Mouse (Mus musculus) intestine, embryonic 15.5 days (tissue): ENCODE data around the gene Cep44. TPM values are rescaled to one million over a fixed set of nuclear protein-coding genes. Genes with fewer than 3 reads are reported as not detected.

Experiments used
- ATAC-seq: fragments of 200-750 bp; cut with Nextera tagmentation; 2 replicates; pipeline ENCODE4 v1.8.0; 2017; ENCODE audit warnings: moderate TSS enrichment, moderate library complexity
- H3K27ac ChIP-seq: fragments of 300-500 bp; sonication (generic); 2 replicates; pipeline ENCODE4 v1.5.1; 2015; ENCODE audit warnings: mild to moderate bottlenecking, inconsistent platforms
- H3K27me3 ChIP-seq: fragments of 300-500 bp; sonication (generic); replicated peaks from 2 replicates; pipeline ENCODE4 v1.6.1; 2015; ENCODE audit warnings: inconsistent platforms
- H3K36me3 ChIP-seq: fragments of 300-500 bp; sonication (generic); 2 replicates; pipeline ENCODE4 v1.6.1; 2015; ENCODE audit warnings: inconsistent platforms
- H3K4me1 ChIP-seq: fragments of 300-500 bp; sonication (generic); replicated peaks from 2 replicates; pipeline ENCODE4 v1.6.1; 2015; ENCODE audit warnings: inconsistent platforms
- H3K4me2 ChIP-seq: fragments of 300-500 bp; sonication (generic); replicated peaks from 2 replicates; pipeline ENCODE4 v1.6.1; 2015; ENCODE audit warnings: mild to moderate bottlenecking, inconsistent platforms
- H3K4me3 ChIP-seq: fragments of 300-500 bp; sonication (generic); replicated peaks from 2 replicates; pipeline ENCODE4 v1.5.1; 2015; ENCODE audit warnings: inconsistent platforms
- H3K9ac ChIP-seq: fragments of 300-500 bp; sonication (generic); 2 replicates; pipeline ENCODE4 v1.6.1; 2015; ENCODE audit warnings: inconsistent platforms
- H3K9me3 ChIP-seq: fragments of 300-500 bp; sonication (generic); 2 replicates; pipeline ENCODE4 v1.6.1; 2016; ENCODE audit warnings: inconsistent platforms
- WGBS: fragments of 180-500 bp; shearing (Covaris S2); methylation state at CpG from one replicate; pipeline ENCODE4 v1.1.7; 2015; 5-methylcytosine and 5-hydroxymethylcytosine counted together
- polyA plus RNA-seq: library from polyadenylated mRNA; unstranded; fragments of >200 nt; fragmentation: Nextera tagmentation; extraction: Ambion mirVana; gene quantifications from 2 replicates; pipeline ENCODE4 v1.2.1, GENCODE M21; 2015

Gene Cep44
- polyA plus RNA-seq, 1 experiment from 2014 or later: 28.7 TPM

- H3K36me3 ChIP-seq: peaks cover 19% of the 10 kb centered on the region; the same call in 1 of the 2 replicates
- 81% methylated on average over 7 of the region's 7 CpGs for WGBS
- H3K27me3 ChIP-seq: no peaks in the 10 kb centered on the region
- no peaks in the 10 kb centered on the region for H3K4me1 ChIP-seq
- no peak overlapping the region for H3K4me2 ChIP-seq
- no peak for ATAC-seq
- no peak overlapping the region for H3K27ac ChIP-seq
- no peak overlapping the region for H3K9ac ChIP-seq
- H3K4me3 ChIP-seq: no peak overlapping the region
- no peaks in the 10 kb centered on the region for H3K9me3 ChIP-seq
Measured at GRCm38 (mm10) chr8:56540706-56541105, 10.1 kb downstream of the Cep44 start.

DNA sequence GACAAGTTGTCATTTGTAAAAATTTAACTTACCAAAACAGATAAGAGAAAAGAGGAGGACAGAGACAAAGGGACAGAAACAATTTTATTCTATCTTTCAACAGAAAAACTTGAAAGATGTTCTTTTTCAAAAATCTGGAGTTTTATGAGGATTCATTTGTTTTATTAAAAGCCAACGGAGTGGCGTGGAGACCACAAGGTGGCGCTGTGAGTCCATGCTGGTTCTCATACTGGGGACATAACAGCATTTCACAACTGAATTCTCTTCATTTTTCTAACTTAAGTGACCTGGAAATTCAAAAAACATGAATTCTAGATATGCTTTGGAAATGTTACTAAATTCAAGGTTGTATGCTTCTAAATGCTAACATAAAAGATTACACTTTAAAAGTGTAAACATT, 20.5 kb downstream of the Cep44 start:
- no peaks in the 10 kb centered on the region for H3K27me3 ChIP-seq

DNA sequence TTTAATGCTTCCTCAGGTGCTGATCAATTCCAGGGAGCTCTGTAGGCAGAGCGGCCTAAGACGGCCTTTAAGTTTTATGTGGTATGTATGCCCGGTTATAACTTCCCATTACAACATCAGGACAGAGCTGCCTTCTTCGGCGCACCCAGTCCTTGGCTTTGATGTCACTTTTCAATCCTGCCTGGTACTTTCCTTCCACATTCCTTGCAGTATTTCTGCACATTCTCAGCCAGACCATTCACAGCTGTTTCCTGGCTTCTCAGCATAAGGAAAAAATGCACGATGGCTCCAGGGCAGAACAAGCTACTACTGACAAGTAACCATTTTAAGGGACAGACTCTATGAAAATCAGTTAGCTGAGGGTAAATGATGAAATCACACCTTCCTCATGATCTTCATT, 22.0 kb downstream of the Cep44 start:
- Histone ChIP-seq H3K27ac (no peak overlapping the region), H3K9ac (no peak overlapping the region), H3K27me3 (no peaks in the 10 kb centered on the region), H3K4me2 (no peak overlapping the region), H3K4me1 (no peaks in the 10 kb centered on the region), H3K9me3 (no peaks in the 10 kb centered on the region), H3K4me3 (no peak overlapping the region), H3K36me3 (no peaks in the 10 kb centered on the region)
- 68% methylated on average over 6 of the region's 6 CpGs for WGBS
- ATAC-seq: no peak

More for the DNA sequence above, 20.5 kb downstream of the Cep44 start:
- H3K27ac ChIP-seq: no peak overlapping the region
- no peak overlapping the region for H3K4me2 ChIP-seq
- no peaks in the 10 kb centered on the region for H3K4me1 ChIP-seq
- no peak for ATAC-seq
- WGBS: 6% methylated on average over 3 of the region's 3 CpGs
- no peak overlapping the region for H3K4me3 ChIP-seq
- no peaks in the 10 kb centered on the region for H3K36me3 ChIP-seq
- H3K9ac ChIP-seq: no peak overlapping the region
- H3K9me3 ChIP-seq: no peaks in the 10 kb centered on the region

GRCm38 (mm10) chr8:56521051-56521450, 29.8 kb downstream of the Cep44 start:
- no peaks in the 10 kb centered on the region for H3K4me1 ChIP-seq
- no peaks in the 10 kb centered on the region for H3K9me3 ChIP-seq
- no peaks in the 10 kb centered on the region for H3K36me3 ChIP-seq
- no peak overlapping the region for H3K4me2 ChIP-seq
- no peaks in the 10 kb centered on the region for H3K27me3 ChIP-seq
- H3K9ac ChIP-seq: no peak overlapping the region
- H3K27ac ChIP-seq: no peak overlapping the region
- H3K4me3 ChIP-seq: no peak overlapping the region
- 76% methylated on average over 4 of the region's 4 CpGs for WGBS
- ATAC-seq: no peak

DNA sequence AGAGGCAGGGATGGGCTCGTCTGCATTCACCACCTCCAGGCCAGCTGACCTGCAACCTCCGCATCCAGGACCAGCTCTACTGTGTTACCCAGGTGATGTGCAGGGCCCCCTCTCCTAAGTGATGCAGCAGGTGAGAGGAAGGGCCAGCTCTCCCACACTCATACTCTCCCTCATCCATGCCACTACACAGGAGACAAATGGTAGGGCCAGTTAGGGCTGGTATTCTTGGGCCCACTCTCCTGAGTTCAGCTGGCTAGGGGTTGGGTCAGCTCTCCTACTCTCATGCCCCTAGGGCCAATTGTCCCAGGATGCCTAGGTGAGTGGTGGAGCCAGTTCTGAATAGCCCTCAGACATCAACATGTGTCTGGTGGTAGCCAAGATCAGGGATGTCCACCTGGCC, 30.6 kb downstream of the Cep44 start:
- no peak overlapping the region for H3K9ac ChIP-seq
- no peaks in the 10 kb centered on the region for H3K4me1 ChIP-seq
- ATAC-seq: no peak
- no peak overlapping the region for H3K4me3 ChIP-seq
- no peak overlapping the region for H3K4me2 ChIP-seq
- H3K36me3 ChIP-seq: no peaks in the 10 kb centered on the region
- H3K27me3 ChIP-seq: no peaks in the 10 kb centered on the region
- WGBS: 83% methylated on average over 2 of the region's 2 CpGs
- H3K9me3 ChIP-seq: no peaks in the 10 kb centered on the region
- no peak overlapping the region for H3K27ac ChIP-seq

DNA sequence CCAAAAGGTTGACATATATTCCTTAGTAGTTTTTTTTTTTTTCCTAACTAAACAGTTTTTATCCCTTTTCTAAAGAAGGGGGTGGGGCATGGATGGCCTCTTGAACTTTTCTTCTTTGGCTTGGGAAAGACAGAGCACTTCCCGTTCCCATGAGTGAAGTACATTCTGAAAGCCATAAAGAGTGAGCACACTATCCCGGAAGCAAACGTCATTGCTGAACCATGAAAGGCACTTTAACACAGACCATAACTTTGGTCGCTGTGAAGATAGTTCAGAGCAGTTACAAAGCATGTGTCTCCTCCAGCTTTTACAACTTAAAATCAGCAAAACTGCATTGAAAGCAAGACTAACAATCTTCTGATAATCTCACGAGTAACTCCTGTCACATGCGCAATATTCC, 32.0 kb downstream of the Cep44 start:
- Histone ChIP-seq H3K4me3 (no peak overlapping the region), H3K4me1 (no peaks in the 10 kb centered on the region), H3K27me3 (no peaks in the 10 kb centered on the region), H3K36me3 (no peaks in the 10 kb centered on the region), H3K4me2 (no peak overlapping the region), H3K27ac (no peak overlapping the region), H3K9me3 (no peaks in the 10 kb centered on the region), H3K9ac (no peak overlapping the region)
- no peak for ATAC-seq
- 57% methylated on average over 6 of the region's 6 CpGs for WGBS

DNA sequence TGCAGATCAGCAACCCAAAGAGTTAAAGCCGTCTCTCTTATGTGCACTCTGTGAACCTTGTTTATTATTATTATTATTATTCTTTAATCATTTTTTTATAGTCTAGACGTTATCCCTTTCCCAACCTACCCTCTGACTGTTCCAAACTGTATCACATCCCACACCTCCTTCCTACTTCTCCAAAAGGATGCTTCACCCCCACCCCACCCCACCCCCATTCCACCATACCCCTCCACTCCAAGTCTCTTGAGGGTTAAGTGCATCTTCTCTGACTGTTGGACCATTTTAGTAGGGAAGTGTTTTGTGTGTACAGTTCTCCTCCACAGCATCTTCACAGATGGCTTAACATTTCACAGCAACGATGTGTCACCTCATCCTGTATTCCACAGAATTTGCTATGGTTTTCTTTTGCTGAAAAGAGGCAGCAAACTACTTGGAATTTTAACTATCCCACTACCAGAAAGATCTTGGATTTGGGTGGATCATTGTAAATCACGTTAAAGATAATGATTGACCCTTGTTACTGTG, 41.8 kb downstream of the Cep44 start:
- Histone ChIP-seq H3K9ac (no peak overlapping the region), H3K27ac (no peak overlapping the region), H3K9me3 (no peaks in the 10 kb centered on the region), H3K4me3 (no peak overlapping the region), H3K36me3 (no peaks in the 10 kb centered on the region), H3K27me3 (no peaks in the 10 kb centered on the region), H3K4me1 (no peaks in the 10 kb centered on the region), H3K4me2 (no peak overlapping the region)
- ATAC-seq: no peak
- whole genome bisulfite sequencing: 72% methylated on average over 4 of the region's 4 CpGs

DNA sequence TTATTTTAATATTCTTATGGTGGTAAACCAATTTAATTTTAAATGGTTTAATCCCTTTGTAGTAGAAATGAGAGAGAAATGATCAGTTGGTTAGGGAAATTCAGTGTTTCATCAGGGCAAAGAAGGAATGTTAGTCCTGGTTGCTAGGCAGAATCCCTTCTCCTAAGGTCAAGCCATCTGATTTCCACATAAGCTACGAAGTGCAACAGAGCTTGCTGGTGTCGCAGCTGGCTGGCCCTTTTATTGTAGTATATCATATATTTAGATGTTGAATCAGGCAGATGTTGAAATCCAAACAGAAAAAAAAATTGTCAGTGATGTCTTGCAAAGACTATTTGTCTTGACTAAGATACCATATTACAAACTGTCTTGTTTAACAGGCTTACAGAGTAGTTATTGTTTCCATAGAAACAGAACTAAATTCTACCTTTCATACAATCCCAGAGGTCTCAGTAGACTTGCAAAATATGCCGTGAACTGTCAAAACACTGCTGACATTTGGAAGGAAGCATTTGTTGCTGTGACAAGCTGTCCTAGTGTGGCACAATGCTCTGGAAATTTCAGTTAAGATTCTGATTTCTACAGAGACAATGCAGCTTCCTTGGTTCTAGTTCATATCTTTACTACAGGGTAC, 42.4 kb downstream of the Cep44 start:
- H3K4me1 ChIP-seq: no peaks in the 10 kb centered on the region
- WGBS: 39% methylated on average over 3 of the region's 3 CpGs

DNA sequence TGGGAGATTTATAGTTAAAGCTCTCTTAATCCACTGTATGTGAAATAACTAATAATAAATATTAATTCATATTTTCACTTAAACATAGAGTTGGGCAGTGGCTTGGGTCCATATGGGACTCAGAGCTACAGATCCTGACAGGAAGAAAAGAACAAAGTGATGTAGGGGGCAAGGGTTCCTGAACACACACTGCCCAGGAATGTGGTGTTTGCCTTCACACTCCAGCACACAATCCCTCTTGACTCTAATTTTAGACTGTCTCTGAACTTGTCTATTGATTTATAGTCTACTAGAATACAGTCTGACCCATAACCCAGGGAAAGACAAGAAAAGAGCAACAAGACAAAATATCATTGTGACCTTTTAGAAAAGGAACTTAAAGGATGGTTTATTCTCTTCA, 48.9 kb downstream of the Cep44 start:
- no peak for ATAC-seq
- Histone ChIP-seq H3K9ac (no peak overlapping the region), H3K27me3 (no peaks in the 10 kb centered on the region), H3K4me1 (no peaks in the 10 kb centered on the region), H3K9me3 (no peaks in the 10 kb centered on the region), H3K4me2 (no peak overlapping the region), H3K4me3 (no peak overlapping the region), H3K36me3 (no peaks in the 10 kb centered on the region), H3K27ac (no peak overlapping the region)

More for the DNA sequence above, 42.4 kb downstream of the Cep44 start:
- no peak overlapping the region for H3K27ac ChIP-seq
- ATAC-seq: no peak
- H3K36me3 ChIP-seq: no peaks in the 10 kb centered on the region
- no peaks in the 10 kb centered on the region for H3K27me3 ChIP-seq
- no peaks in the 10 kb centered on the region for H3K9me3 ChIP-seq
- H3K9ac ChIP-seq: no peak overlapping the region
- no peak overlapping the region for H3K4me2 ChIP-seq
- no peak overlapping the region for H3K4me3 ChIP-seq

GRCm38 (mm10) chr8:56489496-56489895, 61.4 kb downstream of the Cep44 start:
- H3K4me2 ChIP-seq: no peak overlapping the region
- no peaks in the 10 kb centered on the region for H3K36me3 ChIP-seq
- 55% methylated on average over 2 of the region's 2 CpGs for WGBS
- no peak overlapping the region for H3K9ac ChIP-seq
- no peaks in the 10 kb centered on the region for H3K4me1 ChIP-seq
- H3K4me3 ChIP-seq: no peak overlapping the region
- no peak for ATAC-seq
- H3K27ac ChIP-seq: no peak overlapping the region
- no peaks in the 10 kb centered on the region for H3K9me3 ChIP-seq
- no peaks in the 10 kb centered on the region for H3K27me3 ChIP-seq

GRCm38 (mm10) chr8:56486006-56486405, 64.8 kb downstream of the Cep44 start:
- Histone ChIP-seq H3K9ac (no peak overlapping the region), H3K36me3 (no peaks in the 10 kb centered on the region), H3K27ac (no peak overlapping the region), H3K9me3 (no peaks in the 10 kb centered on the region), H3K27me3 (no peaks in the 10 kb centered on the region), H3K4me2 (no peak overlapping the region), H3K4me3 (no peak overlapping the region), H3K4me1 (no peaks in the 10 kb centered on the region)
- ATAC-seq: no peak
- 22% methylated on average over 3 of the region's 3 CpGs for WGBS
